Mouse (Mus musculus) left cerebral cortex, adult 9 months (tissue): Measurements from ENCODE around the gene 1700025C18Rik.

ENCODE experiments used
- DNase-seq, 2 experiments: peaks; one replicate each; pipeline ENCODE4 v3.0.0; 2022; ENCODE audit warnings: low spot score in 2 of 2

1700025C18Rik gene

GRCm38 (mm10) chr2:165090650-165091049 lies at the start of gene 1700025C18Rik:
Gene 1700025C18Rik, minus strand, starts transcription at chr2:165090750.
- no peak for DNase-seq

GRCm38 (mm10) chr2:165136049-165136448 lies 45.5 kb upstream of the 1700025C18Rik start:
- no peak for DNase-seq

DNA sequence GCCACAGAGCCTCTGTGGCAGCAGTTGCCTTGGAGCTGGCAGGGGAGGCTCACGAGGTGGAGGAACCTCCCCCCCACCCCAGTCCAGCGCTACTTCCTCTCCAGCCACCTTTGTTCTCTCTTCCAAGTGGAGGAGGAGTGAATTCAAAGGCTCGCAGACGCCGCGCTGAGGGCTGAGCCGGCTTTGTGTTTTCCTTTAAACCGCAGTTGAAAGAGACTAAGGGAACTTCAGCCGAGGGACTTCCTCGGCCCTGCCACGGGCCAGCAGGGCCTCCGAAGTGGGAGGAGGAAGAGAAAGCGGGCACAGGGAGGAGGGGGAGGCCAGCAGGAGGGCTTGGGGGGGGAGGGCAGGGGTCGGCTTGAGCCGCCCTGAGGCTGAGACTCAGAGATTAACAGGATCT lies 43.0 kb upstream of the 1700025C18Rik start:
- DNase-seq: no peak

DNA sequence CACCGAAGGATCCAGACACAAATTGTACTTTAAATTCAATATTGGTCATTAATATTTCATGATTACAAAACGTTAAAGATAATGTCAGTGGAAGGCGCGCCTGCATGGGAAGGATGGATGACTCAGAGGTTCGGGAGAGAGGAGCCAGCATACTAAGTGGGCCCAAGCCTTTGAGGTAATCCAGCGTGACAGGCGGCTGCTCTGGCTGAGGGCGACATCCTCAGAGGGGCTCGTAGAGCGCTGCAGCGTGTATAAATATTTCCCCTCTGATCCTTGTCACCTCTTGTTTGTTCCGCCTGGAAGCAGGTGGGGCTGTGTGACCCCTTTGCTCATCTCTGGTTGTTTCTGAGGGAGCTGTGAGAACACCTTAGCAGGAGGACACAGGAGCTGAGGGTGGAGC lies 40.9 kb upstream of the 1700025C18Rik start:
- no peak for DNase-seq

GRCm38 (mm10) chr2:165129189-165129588 lies 38.6 kb upstream of the 1700025C18Rik start:
- no peak for DNase-seq

DNA sequence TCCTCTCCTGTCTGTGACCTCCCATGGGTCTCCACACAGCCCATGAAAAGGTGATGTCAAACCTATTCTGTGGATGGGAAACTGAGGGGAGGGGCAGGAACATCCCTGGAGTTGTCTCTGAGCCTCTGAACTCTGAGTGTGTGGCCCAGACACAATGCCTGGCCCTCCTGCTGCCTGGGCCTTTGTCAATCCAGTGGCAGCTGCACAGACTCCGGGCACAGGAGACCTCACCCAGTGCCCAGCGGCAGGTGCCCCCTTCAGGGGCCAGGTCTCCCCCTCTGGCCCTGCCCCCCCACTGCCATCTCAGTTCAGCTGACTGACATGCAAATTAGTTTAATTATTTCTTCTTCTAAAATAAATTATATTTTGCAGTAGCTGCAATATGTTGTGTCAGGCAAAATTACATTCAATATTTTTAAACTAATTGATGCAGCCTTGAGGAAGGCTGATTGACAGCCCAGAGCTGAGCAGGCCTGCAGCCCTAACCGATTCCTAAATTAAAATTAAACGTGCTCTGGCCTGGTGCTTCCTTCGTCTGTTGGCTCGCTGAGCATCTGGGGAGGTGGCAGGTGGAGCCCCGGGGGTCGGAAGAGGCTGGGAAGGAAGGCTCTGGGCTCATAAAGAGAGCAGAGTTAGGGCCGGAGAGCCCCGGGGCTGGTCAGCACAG lies 36.5 kb upstream of the 1700025C18Rik start:
- no peak for DNase-seq

DNA sequence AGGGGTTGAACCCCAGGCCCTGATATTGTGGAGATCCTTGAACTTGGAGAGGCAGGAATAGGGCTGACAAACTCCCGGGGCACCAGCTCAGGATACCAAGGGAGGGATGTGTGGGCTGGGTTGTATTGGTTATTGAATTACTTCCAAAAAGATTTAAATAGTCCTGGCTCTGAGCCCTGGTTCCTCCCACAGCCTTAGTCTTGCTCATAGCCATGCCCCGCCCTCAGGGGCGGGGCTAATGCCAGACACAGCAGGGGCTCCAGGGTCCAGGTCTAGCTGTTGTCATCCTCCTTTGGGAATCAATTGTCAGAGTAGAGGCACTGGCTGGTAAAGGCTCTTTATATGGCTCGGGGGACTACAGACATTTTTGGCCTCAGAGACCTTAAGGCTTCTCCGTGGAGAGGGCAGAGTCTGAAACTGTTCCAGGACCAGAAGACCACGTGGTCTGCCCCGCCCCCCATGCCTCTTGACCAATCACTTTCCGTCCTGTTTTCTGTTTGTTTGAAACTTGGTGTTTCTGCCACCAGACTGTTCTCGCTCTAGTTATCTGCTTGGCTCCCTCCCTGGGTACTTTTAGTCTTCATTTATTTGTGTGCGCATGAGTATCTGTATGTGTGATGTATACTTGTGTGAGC lies 30.8 kb upstream of the 1700025C18Rik start:
- peak; percentile 38 to 44 for DNase-seq

GRCm38 (mm10) chr2:165120765-165121164 lies 30.2 kb upstream of the 1700025C18Rik start:
- DNase-seq: no peak

DNA sequence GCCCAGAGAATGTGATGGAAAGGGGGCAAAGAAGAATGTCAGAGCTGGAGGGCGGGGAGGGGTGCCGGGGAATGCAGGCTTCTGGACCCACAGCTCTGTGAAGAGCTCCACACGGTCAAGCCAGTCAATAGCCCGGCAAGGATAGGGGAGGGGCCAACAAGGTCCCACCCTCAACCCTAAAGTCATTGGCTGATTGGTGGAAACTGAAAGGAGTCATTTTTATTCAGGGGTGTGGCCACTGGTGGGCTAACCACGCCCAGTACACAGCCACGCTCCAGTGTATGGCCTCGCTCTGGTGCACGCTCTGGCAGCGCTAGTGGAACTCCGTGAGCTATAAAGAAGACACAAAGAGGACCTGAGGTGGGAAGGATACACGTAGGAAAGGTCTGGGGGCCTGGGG lies 23.2 kb upstream of the 1700025C18Rik start:
- no peak for DNase-seq

GRCm38 (mm10) chr2:165112149-165112548 lies 21.6 kb upstream of the 1700025C18Rik start:
- peak in 1 of 2 experiments; percentile 49 for DNase-seq

- DNase-seq: no peak
These were observed 16.0 kb upstream of the 1700025C18Rik start for GRCm38 (mm10) chr2:165106585-165106984.

DNA sequence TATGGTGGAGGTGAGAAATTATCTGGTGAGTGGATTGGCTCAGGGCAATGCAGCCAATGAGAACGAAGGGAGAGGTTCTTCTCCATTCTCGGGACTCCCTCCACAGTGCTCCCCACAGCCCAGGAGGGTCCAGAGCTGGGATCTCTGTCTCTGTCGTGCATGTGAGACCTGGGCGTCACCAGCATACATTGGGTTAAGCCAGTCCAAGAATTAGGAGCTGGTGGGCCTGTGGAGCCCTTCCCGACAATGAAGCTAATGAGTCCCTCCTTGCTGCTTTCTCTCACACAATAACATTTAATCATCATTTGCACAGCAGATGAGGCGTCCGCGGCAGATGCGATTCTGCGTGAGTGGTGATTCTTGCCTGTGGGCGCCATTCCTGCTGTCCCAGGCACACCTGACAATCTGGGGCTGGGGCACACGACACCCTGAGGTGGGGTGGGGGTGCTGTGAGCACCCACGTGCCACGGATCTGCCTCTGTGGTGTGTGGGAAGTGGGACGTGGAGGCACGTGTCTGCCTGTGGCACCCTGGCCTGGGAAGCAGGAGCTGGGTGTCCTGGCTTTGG lies 15.0 kb upstream of the 1700025C18Rik start:
- DNase-seq: peak in 1 of 2 experiments; percentile 41

DNA sequence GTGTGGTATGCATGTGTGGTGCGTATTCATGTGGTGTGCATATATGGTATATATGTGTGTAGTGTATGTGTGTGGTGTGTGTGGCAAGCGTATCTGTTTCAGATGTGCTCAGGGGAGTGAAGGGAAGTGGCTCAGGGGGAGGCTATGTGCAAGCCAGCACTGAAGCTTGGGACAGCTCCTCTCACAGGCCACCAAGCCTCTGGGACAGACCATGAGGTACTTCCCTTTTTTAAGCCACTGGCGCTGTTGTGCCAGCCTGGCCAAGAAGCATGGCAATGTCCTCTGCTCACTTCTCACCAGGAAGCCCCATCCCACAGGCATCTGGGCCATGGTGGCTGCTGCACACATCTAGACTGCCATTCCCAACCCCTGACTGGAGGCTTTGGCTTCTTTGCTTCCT lies 12.4 kb upstream of the 1700025C18Rik start:
- DNase-seq: no peak

- no peak for DNase-seq
These were observed 10.2 kb upstream of the 1700025C18Rik start for GRCm38 (mm10) chr2:165100749-165101148.

GRCm38 (mm10) chr2:165098861-165099260 lies 8.3 kb upstream of the 1700025C18Rik start:
- no peak for DNase-seq

GRCm38 (mm10) chr2:165096367-165096766 lies 5.8 kb upstream of the 1700025C18Rik start:
- DNase-seq: no peak

GRCm38 (mm10) chr2:165092393-165092792 lies 1.8 kb upstream of the 1700025C18Rik start:
- DNase-seq: no peak

DNA sequence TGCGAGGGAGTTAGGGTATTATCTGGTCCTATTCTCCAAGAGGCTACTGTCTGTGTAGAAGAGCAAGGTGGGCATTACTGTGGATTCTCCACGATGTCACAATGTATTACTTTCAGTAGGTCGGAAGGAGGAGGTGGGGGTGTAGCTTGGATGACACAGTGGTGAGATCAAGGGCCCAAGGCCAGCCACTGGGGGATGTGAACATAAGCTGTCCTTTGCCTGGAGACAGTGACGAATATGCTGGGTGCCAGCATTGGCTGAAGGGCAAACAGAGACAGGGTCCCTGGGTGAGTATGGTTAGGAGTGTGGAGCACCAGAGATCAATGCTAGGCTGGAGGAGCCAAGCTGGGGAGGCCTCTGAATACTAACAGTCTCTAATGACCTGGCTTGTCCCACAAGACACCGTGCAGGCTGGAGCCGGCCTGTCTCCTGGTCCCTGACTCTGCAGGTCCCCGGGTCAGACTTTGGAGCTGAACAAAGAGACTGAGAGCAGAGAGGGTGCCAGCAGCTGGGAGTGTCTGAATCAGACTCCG lies 949 bp upstream of the 1700025C18Rik start:
- no peak for DNase-seq

DNA sequence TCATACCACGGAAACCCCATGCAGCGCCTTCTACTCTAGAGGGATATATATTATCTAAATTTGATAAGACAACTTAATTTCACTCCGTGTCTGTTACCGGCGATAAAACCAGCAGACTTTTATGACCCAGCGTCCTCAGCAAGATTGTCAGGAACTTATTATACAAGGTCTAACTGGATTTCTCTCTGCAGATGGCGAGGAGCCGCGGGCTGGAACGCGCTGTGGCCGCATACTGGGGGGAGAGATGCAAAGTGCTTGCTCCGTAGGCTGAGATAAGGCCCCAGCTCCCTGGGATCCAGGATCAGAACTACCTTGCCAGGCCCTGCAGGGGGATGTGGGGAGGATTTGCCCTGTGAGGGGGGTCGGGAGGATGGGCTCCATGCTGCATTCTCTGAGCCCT lies 1.1 kb downstream of the 1700025C18Rik start:
- DNase-seq: no peak

- no peak for DNase-seq
These were observed 3.9 kb downstream of the 1700025C18Rik start for GRCm38 (mm10) chr2:165086634-165087033.

- no peak for DNase-seq
These were observed 9.3 kb downstream of the 1700025C18Rik start for GRCm38 (mm10) chr2:165081257-165081656.

GRCm38 (mm10) chr2:165080657-165081056 lies 9.9 kb downstream of the 1700025C18Rik start:
- no peak for DNase-seq

GRCm38 (mm10) chr2:165078605-165079004 lies 11.9 kb downstream of the 1700025C18Rik start:
- no peak for DNase-seq
